Mouse (Mus musculus) heart, embryonic 11.5 days (tissue): ENCODE measurements around the gene Olfr467. TPM values are rescaled to one million over a fixed set of nuclear protein-coding genes. Genes with fewer than 3 reads are reported as not detected.
"Not testable (repeated sequence)": the region's sequence is repeated elsewhere in the genome, so short reads cannot be mapped to it uniquely, and the experiment has no call there.

ENCODE experiments used
- ATAC-seq: fragments of 200-750 bp; cut with Nextera tagmentation; replicated peaks from 2 replicates; pipeline ENCODE4 v1.8.0; 2017; ENCODE audit warnings: moderate library complexity; ENCODE audit not compliant: insufficient number of reproducible peaks, low FRiP score, low TSS enrichment
- H3K27ac ChIP-seq: fragments of 300-500 bp; sonication (generic); 2 replicates; pipeline ENCODE4 v1.5.1; 2014; ENCODE audit warnings: mild to moderate bottlenecking, low read depth, low read length
- H3K27me3 ChIP-seq: fragments of 300-500 bp; sonication (generic); 2 replicates; pipeline ENCODE4 v1.6.1; 2014; ENCODE audit warnings: mild to moderate bottlenecking, low read length, mixed read lengths; ENCODE audit not compliant: control insufficient read depth, insufficient read depth
- H3K36me3 ChIP-seq: fragments of 300-500 bp; sonication (generic); 2 replicates; pipeline ENCODE4 v1.6.1; 2014; ENCODE audit warnings: mild to moderate bottlenecking, low read length, moderate library complexity, mixed read lengths; ENCODE audit not compliant: control insufficient read depth, insufficient read depth
- H3K4me1 ChIP-seq: fragments of 300-500 bp; sonication (generic); 2 replicates; pipeline ENCODE4 v1.6.1; 2014; ENCODE audit warnings: low read length; ENCODE audit not compliant: control insufficient read depth, insufficient read depth
- H3K4me2 ChIP-seq: fragments of 300-500 bp; sonication (generic); 2 replicates; pipeline ENCODE4 v1.6.1; 2014; ENCODE audit warnings: mild to moderate bottlenecking, moderate library complexity
- H3K4me3 ChIP-seq: fragments of 300-500 bp; sonication (generic); 2 replicates; pipeline ENCODE4 v1.5.1; 2014; ENCODE audit warnings: low read depth, low read length
- H3K9ac ChIP-seq: fragments of 300-500 bp; sonication (generic); 2 replicates; pipeline ENCODE4 v1.6.1; 2014; ENCODE audit warnings: mild to moderate bottlenecking, low read depth, low read length, moderate library complexity
- H3K9me3 ChIP-seq: fragments of 300-500 bp; sonication (generic); replicated peaks from 2 replicates; pipeline ENCODE4 v1.6.1; 2016; ENCODE audit warnings: low read length; ENCODE audit not compliant: control insufficient read depth
- WGBS: fragments of 180-500 bp; shearing (Covaris S2); extraction: QIAGEN DNeasy Blood & Tissue Kit; methylation state at CpG from one replicate; pipeline ENCODE4 v1.1.7; 2014; ENCODE audit not compliant: insufficient replicate concordance; 5-methylcytosine and 5-hydroxymethylcytosine counted together
- polyA plus RNA-seq: library from polyadenylated mRNA; unstranded; fragments of >200 nt; fragmentation: Nextera tagmentation; extraction: Ambion mirVana; gene quantifications from 2 replicates; pipeline ENCODE4 v1.2.1, GENCODE M21; 2014

Gene Olfr467
- polyA plus RNA-seq, 1 experiment from 2014 or later: not detected

DNA sequence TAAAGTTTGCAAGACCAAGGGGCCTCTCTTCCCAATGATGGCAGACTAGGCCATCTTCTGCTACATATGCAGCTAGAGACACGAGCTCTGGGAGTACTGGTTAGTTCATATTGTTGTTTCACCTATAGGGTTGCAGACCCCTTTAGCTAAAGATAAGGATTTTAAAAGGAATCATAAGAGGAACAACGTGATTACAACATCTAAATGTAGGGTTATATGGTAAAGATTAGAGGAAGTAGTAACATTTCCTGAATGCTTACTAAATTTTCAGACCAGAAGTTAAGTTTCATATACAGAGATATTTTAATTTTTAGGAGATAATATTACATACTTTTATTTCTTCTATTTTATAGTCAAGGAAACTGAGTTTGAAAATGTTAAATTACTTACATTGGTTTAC, 11.8 kb downstream of the Olfr467 start:
- H3K4me3 ChIP-seq, H3K4me1 ChIP-seq, H3K9me3 ChIP-seq, H3K9ac ChIP-seq, H3K27me3 ChIP-seq, H3K36me3 ChIP-seq, ATAC-seq, H3K4me2 ChIP-seq, H3K27ac ChIP-seq: not testable (repeated sequence)
- 68% methylated on average over 2 of the region's 2 CpGs for WGBS

DNA sequence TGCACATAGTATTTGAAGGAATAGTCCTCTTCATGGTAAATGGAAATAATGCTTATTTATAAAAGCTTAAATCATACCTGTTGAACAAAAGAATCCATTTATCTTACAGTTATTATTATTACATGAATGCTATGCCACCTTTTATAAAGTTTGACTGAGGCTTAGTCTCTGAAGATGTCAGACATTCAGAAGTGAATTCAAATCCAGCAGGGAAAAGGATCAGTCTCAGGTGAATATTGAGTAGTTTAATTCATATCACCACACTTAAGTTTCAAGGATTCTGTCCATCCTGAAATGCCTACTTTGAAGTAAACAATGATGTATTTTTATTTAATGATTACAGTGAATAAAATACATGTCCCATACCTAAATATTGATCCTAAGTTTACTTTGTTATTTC, 13.4 kb downstream of the Olfr467 start, which contains the start of gene Olfr469:
Olfr469 (minus strand) TSS at position 101 of the 400 bp plus-strand sequence.
- not testable (repeated sequence) for H3K9ac ChIP-seq, H3K9me3 ChIP-seq, H3K27ac ChIP-seq, H3K4me3 ChIP-seq, H3K36me3 ChIP-seq, H3K27me3 ChIP-seq, H3K4me2 ChIP-seq, ATAC-seq, H3K4me1 ChIP-seq

- WGBS: 63% methylated on average over 1 of the region's 1 CpGs
- Histone ChIP-seq H3K27ac (no peak overlapping the region), H3K9ac (no peak overlapping the region), H3K27me3 (no peaks in the 10 kb centered on the region), H3K9me3 (no peaks in the 10 kb centered on the region), H3K4me3 (no peak overlapping the region), H3K4me2 (no peak overlapping the region), H3K4me1 (no peaks in the 10 kb centered on the region), H3K36me3 (no peaks in the 10 kb centered on the region)
- no peak for ATAC-seq
Observed at GRCm38 (mm10) chr7:107841719-107842118, 29.7 kb downstream of the Olfr467 start.

DNA sequence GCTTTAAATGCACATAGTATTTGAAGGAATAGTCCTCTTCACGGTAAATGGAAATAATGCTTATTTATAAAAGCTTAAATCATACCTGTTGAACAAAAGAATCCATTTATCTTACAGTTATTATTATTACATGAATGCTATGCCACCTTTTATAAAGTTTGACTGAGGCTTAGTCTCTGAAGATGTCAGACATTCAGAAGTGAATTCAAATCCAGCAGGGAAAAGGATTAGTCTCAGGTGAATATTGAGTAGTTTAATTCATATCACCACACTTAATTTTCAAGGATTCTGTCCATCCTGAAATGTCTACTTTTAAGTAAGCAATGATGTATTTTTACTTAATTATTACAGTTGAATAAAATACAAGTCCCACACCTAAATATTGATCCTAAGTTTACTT, 35.3 kb downstream of the Olfr467 start, which contains the start of gene Olfr470:
Olfr470 (minus strand) TSS at position 101 of the 400 bp plus-strand sequence.
- H3K9me3 ChIP-seq, H3K4me3 ChIP-seq, H3K4me1 ChIP-seq, H3K4me2 ChIP-seq, H3K9ac ChIP-seq, H3K36me3 ChIP-seq, H3K27ac ChIP-seq, H3K27me3 ChIP-seq, ATAC-seq: not testable (repeated sequence)
- WGBS: 68% methylated on average over 1 of the region's 1 CpGs

Other genes with a start within 250 kb of the Olfr467 start
- 7.3 and 8.2 TPM in 2 replicates for gene Olfml1, start 244.8 kb upstream of the Olfr467 start, polyA plus RNA-seq
- gene Ppfibp2, start 217.1 kb upstream of the Olfr467 start, polyA plus RNA-seq: 6.3 and 7.9 TPM in 2 replicates
- not detected in 2 replicates for gene 5330417H12Rik, start 187.1 kb upstream of the Olfr467 start, polyA plus RNA-seq
- gene Cyb5r2, start 54.2 kb upstream of the Olfr467 start, polyA plus RNA-seq: 0.76 and 1.2 TPM in 2 replicates
- gene Ovch2, start 11.1 kb upstream of the Olfr467 start, polyA plus RNA-seq: not detected in 2 replicates
- gene Olfr469, start 13.3 kb downstream of the Olfr467 start, polyA plus RNA-seq: not detected in 2 replicates
- gene Olfr470, start 35.2 kb downstream of the Olfr467 start, polyA plus RNA-seq: not detected in 2 replicates
- gene Olfr472, start 85.6 kb downstream of the Olfr467 start, polyA plus RNA-seq: not detected in 2 replicates
- gene Olfr473, start 118.2 kb downstream of the Olfr467 start, polyA plus RNA-seq: not detected in 2 replicates
- gene Olfr474, start 142.4 kb downstream of the Olfr467 start, polyA plus RNA-seq: not detected in 2 replicates
- not detected in 2 replicates for gene Olfr476, start 152.5 kb downstream of the Olfr467 start, polyA plus RNA-seq
- gene Olfr477, start 174.4 kb downstream of the Olfr467 start, polyA plus RNA-seq: not detected in 2 replicates
- not detected in 2 replicates for gene Olfr478, start 221.7 kb downstream of the Olfr467 start, polyA plus RNA-seq
- not detected in 2 replicates for gene Olfr479, start 238.4 kb downstream of the Olfr467 start, polyA plus RNA-seq